13 mouse cellular contexts compared by ENCODE assay signal in genomic region chr15:64542250-64542901, GRCm38 (mm10).
A peak's percentile ranks its signal among the peaks of the same experiment; 100 is the strongest.
DNase-seq lines count a peak whose midpoint lies in the region; ATAC-seq and TF ChIP-seq lines count a peak whose summit lies in the region.
"Had no signal": no experiment of that assay in that cellular context is flagged by ENCODE, and none has a peak within 500 bp of the region (broad histone marks: within the 10 kb centered on the region; RNA-seq: fewer than 3 reads in every experiment).

No protein-coding gene starts in this region.

- 0 out of 2 replicates have a peak, but pooled peaks have one; percentile 61 for ATAC-seq in neural tube, embryonic 14.5 days (ENCODE audit: low read depth)

- 53% methylated on average over 8 of the region's 8 CpGs for WGBS in neural tube, embryonic 14.5 days
- WGBS in cerebellum, adult 2 months: 68% methylated on average over 8 of the region's 8 CpGs

- no peak for TF ChIP-seq POLR2A in cerebellum, adult 2 months (IDR thresholded peaks at IDR 0.05; ENCODE audit: borderline replicate concordance, insufficient read depth, low read length)

- no peaks in the 10 kb centered on the region for H3K27me3 ChIP-seq in neural tube, embryonic 14.5 days (ENCODE audit: control insufficient read depth, insufficient read depth, low read length)
- no peaks in the 10 kb centered on the region for H3K27me3 ChIP-seq in cerebellum, adult 2 months (ENCODE audit: control insufficient read depth, insufficient read depth, low read length)
- H3K27me3 ChIP-seq: forebrain, embryonic 12.5 days; limb, embryonic 15.5 days; stomach, embryonic 15.5 days had no signal

- TF ChIP-seq CTCF in cerebellum, adult 2 months (IDR thresholded peaks at IDR 0.05; ENCODE audit: borderline replicate concordance, insufficient read depth, low read depth, low read length): no peak

- no peak overlapping the region for H3K4me3 ChIP-seq in neural tube, embryonic 14.5 days (ENCODE audit: low read depth, low read length)
- H3K4me3 ChIP-seq in cerebellum, adult 2 months (replicated peaks; ENCODE audit: insufficient read depth, low read depth, low read length): no peak overlapping the region
- H3K4me3 ChIP-seq: forebrain, embryonic 12.5 days; limb, embryonic 15.5 days; stomach, embryonic 15.5 days had no signal

- no peak overlapping the region for H3K27ac ChIP-seq in neural tube, embryonic 14.5 days (ENCODE audit: low read depth, low read length)
- H3K27ac ChIP-seq in cerebellum, adult 2 months (ENCODE audit: insufficient read depth, low read length): no peak overlapping the region
- H3K27ac ChIP-seq: forebrain, embryonic 12.5 days; limb, embryonic 15.5 days; stomach, embryonic 15.5 days had no signal

- DNase-seq in adrenal gland, adult 8-10 months: peak; percentile 32
- DNase-seq in adrenal gland, postnatal 14 days: no peak
- peak; percentile 34 for DNase-seq in layer of hippocampus, adult 11-12 months (ENCODE audit: low spot score)
- no peak for DNase-seq in layer of hippocampus, postnatal 36 days
- peak; percentile 92 for DNase-seq in heart, adult 8-10 months (ENCODE audit: low spot score)
- no peak for DNase-seq in spleen, postnatal 4 days (ENCODE audit: low spot score in 2 of 2)
- DNase-seq in cerebellum, adult 2 months: no peak
- DNase-seq: cerebellum, adult 8-10 months; lung, postnatal 10 days had no signal

- no peaks in the 10 kb centered on the region for H3K36me3 ChIP-seq in neural tube, embryonic 14.5 days (ENCODE audit: control insufficient read depth, insufficient read depth, low read length)
- H3K36me3 ChIP-seq: forebrain, embryonic 12.5 days; limb, embryonic 15.5 days; stomach, embryonic 15.5 days had no signal

- peaks cover 6% of the 10 kb centered on the region; the same call in 1 of the 2 replicates for H3K4me1 ChIP-seq in neural tube, embryonic 14.5 days (ENCODE audit: control insufficient read depth, insufficient read depth, low read length)
- H3K4me1 ChIP-seq in cerebellum, adult 2 months (ENCODE audit: control insufficient read depth, insufficient read depth, low read length): no peaks in the 10 kb centered on the region
- H3K4me1 ChIP-seq: forebrain, embryonic 12.5 days; limb, embryonic 15.5 days; stomach, embryonic 15.5 days had no signal

- no peaks in the 10 kb centered on the region for H3K9me3 ChIP-seq in neural tube, embryonic 14.5 days (ENCODE audit: control insufficient read depth, low read length)
- H3K9me3 ChIP-seq: forebrain, embryonic 12.5 days; limb, embryonic 15.5 days; stomach, embryonic 15.5 days had no signal

- no peak overlapping the region for H3K9ac ChIP-seq in neural tube, embryonic 14.5 days (replicated peaks; ENCODE audit: low read depth, low read length)
- H3K9ac ChIP-seq: forebrain, embryonic 12.5 days; limb, embryonic 15.5 days; stomach, embryonic 15.5 days had no signal

- H3K4me2 ChIP-seq in neural tube, embryonic 14.5 days (ENCODE audit: low read depth, low read length): no peak overlapping the region
- H3K4me2 ChIP-seq: forebrain, embryonic 12.5 days; limb, embryonic 15.5 days; stomach, embryonic 15.5 days had no signal

Comparison
In these comparisons a context has a peak if more than half of its experiments do, and no peak if none do; other contexts are left out.
1. DNase-seq: peak in adrenal gland, adult 8-10 months (single experiment), layer of hippocampus, adult 11-12 months (single experiment) and heart, adult 8-10 months (single experiment); none in adrenal gland, postnatal 14 days (single experiment), layer of hippocampus, postnatal 36 days (0 of 2), spleen, postnatal 4 days (0 of 2) and cerebellum, adult 2 months (0 of 2).